Mouse (Mus musculus) lung, adult 2 months (tissue): ENCODE measurements around the gene Capns2.

ENCODE experiments used
- CTCF ChIP-seq: fragments of 200-500 bp; IDR thresholded peaks from 2 replicates; pipeline ENCODE4 v1.5.1; 2011; ENCODE audit warnings: mild to moderate bottlenecking, low read length, control low read depth; ENCODE audit not compliant: insufficient read depth
- POLR2A ChIP-seq: fragments of 200-500 bp; IDR thresholded peaks from 2 replicates; pipeline ENCODE4 v1.6.1; 2011; ENCODE audit warnings: low read depth, mild to moderate bottlenecking, control low read depth, low read length, borderline replicate concordance; ENCODE audit errors: extremely low read depth

DNA sequence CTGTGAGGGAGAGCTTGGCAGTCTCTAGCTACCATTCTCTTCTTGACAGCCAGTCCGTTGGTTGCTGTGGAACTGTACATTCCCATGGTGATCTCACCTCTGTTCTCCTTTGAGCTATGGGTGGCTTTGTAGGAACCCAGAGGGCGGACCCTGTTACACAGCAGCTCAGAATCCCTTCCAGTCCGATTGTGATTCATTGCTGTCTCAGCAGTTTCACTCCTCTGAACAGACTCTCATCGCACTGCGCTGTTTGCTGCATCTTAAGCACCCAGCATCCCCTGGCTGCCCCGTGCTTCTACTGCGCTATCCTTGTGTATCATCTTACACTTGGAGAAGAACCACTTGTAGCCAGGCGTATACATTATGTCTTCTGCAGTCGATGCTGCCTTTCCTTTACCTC is 1.6 kb upstream of the Capns2 start:
- TF ChIP-seq CTCF (no peak), POLR2A (no peak)
